Mouse (Mus musculus): ENCODE results near the gene Rgl2. TPM values are rescaled to one million over a fixed set of nuclear protein-coding genes. Genes with fewer than 3 reads are reported as not detected.
A peak's percentile ranks its signal among the peaks of the same experiment; 100 is the strongest.

Gene Rgl2
- total RNA-seq, 2 experiments from 2014 or later = 54.8 to 57.9 TPM

- peak; percentile 90 to 92 for DNase-seq
- intact Hi-C loops (cut with DNase I) = no loop called here
These were observed 8.9 kb upstream of the Rgl2 start for GRCm38 (mm10) chr17:33920282-33921097.

GRCm38 (mm10) chr17:33921361-33921760 lies 8.0 kb upstream of the Rgl2 start:
- DNase-seq = no peak
- intact Hi-C loops (cut with DNase I) = no loop called here

GRCm38 (mm10) chr17:33924577-33925283 lies 4.6 kb upstream of the Rgl2 start:
- peak in 1 of 2 experiments; percentile 56 for DNase-seq

GRCm38 (mm10) chr17:33925406-33926116 lies 3.8 kb upstream of the Rgl2 start:
- intact Hi-C loops (cut with DNase I) = no loop called here
- DNase-seq = no peak

More at GRCm38 (mm10) chr17:33924577-33925283, 4.6 kb upstream of the Rgl2 start:
- intact Hi-C loops (cut with DNase I) = no loop called here

- intact Hi-C loops (cut with DNase I) = no loop called here
- no peak for DNase-seq
These were observed 3.0 kb upstream of the Rgl2 start for GRCm38 (mm10) chr17:33926207-33926932.

- DNase-seq = no peak
- intact Hi-C loops (cut with DNase I) = no loop called here
These were observed 944 bp upstream of the Rgl2 start for GRCm38 (mm10) chr17:33928251-33928947.

GRCm38 (mm10) chr17:33930280-33931158 lies 1.2 kb downstream of the Rgl2 start:
- intact Hi-C loops (cut with DNase I) = no loop called here
- DNase-seq = peak; percentile 52 to 61

- intact Hi-C loops (cut with DNase I) = no loop called here
- no peak for DNase-seq
These were observed 2.0 kb downstream of the Rgl2 start for GRCm38 (mm10) chr17:33931159-33931866.

GRCm38 (mm10) chr17:33931947-33932346 lies 2.6 kb downstream of the Rgl2 start:
- DNase-seq = no peak
- intact Hi-C loops (cut with DNase I) = no loop called here

- no peak for DNase-seq
These were observed 3.1 kb downstream of the Rgl2 start for GRCm38 (mm10) chr17:33932448-33932847.

GRCm38 (mm10) chr17:33932970-33933369 lies 3.6 kb downstream of the Rgl2 start:
- intact Hi-C loops (cut with DNase I) = no loop called here
- DNase-seq = no peak

More at GRCm38 (mm10) chr17:33932448-33932847, 3.1 kb downstream of the Rgl2 start:
- intact Hi-C loops (cut with DNase I) = no loop called here

- no peak for DNase-seq
- intact Hi-C loops (cut with DNase I) = no loop called here
These were observed 6.2 kb downstream of the Rgl2 start for GRCm38 (mm10) chr17:33935422-33936055.

- no peak for DNase-seq
- intact Hi-C loops (cut with DNase I) = no loop called here
These were observed 7.7 kb downstream of the Rgl2 start for GRCm38 (mm10) chr17:33936993-33937392.

- DNase-seq = no peak
- intact Hi-C loops (cut with DNase I) = no loop called here
These were observed 9.4 kb downstream of the Rgl2 start for GRCm38 (mm10) chr17:33938783-33939182.

- DNase-seq = peak; percentile 91 to 93
- intact Hi-C loops (cut with DNase I) = no loop called here
These were observed 11.0 kb downstream of the Rgl2 start, which contains the start of the genes Pfdn6 and Wdr46 for GRCm38 (mm10) chr17:33940206-33940805. Pfdn6 (minus strand) TSS chr17:33940343. Wdr46 (plus strand) TSS chr17:33940660.

- intact Hi-C loops (cut with DNase I) = no loop called here
These were observed 11.6 kb downstream of the Rgl2 start for GRCm38 (mm10) chr17:33940981-33941380.

GRCm38 (mm10) chr17:33941381-33941780 lies 12.0 kb downstream of the Rgl2 start:
- no peak for DNase-seq
- intact Hi-C loops (cut with DNase I) = no loop called here

More at GRCm38 (mm10) chr17:33940981-33941380, 11.6 kb downstream of the Rgl2 start:
- DNase-seq = peak in 1 of 2 experiments; percentile 28

Measured in heart, postnatal 10 days (tissue).